Mouse (Mus musculus) C2C12 (cell line): ENCODE measurements around the gene Rnf185.

Experiments used
- CEBPB ChIP-seq: IDR thresholded peaks from one replicate; pipeline ENCODE4 v1.6.1; 2011; ENCODE audit warnings: low read depth, mild to moderate bottlenecking, control low read depth, moderate library complexity
- CTCF ChIP-seq: IDR thresholded peaks from one replicate; pipeline ENCODE4 v1.5.1; 2011; ENCODE audit not compliant: control insufficient read depth, insufficient read depth, insufficient read length
- FOSL1 ChIP-seq: IDR thresholded peaks from one replicate; pipeline ENCODE4 v1.8.0; 2011; ENCODE audit warnings: mild to moderate bottlenecking, low read length; ENCODE audit not compliant: poor library complexity, insufficient read depth, severe bottlenecking
- MAX ChIP-seq: IDR thresholded peaks from one replicate; pipeline ENCODE4 v1.6.1; 2011; ENCODE audit warnings: mild to moderate bottlenecking, control low read depth
- MYOG ChIP-seq: IDR thresholded peaks from one replicate; pipeline ENCODE4 v1.6.1; 2011; ENCODE audit not compliant: control insufficient read depth, insufficient read length; ENCODE audit errors: extremely low read depth
- USF1 ChIP-seq: IDR thresholded peaks from one replicate; pipeline ENCODE4 v1.6.1; 2011; ENCODE audit warnings: low read depth, mild to moderate bottlenecking, control low read depth, moderate library complexity

- TF ChIP-seq CTCF (no peak), USF1 (no peak), CEBPB (no peak), MYOG (no peak), MAX (no peak), FOSL1 (no peak)
Observed at GRCm38 (mm10) chr11:3497296-3497695, 45.1 kb upstream of the Rnf185 start.
